Mouse (Mus musculus): Measurements from ENCODE around the gene Asb5.

GRCm38 (mm10) chr8:54518756-54519460, 10.5 kb upstream of the Asb5 start:
- TF ChIP-seq CTCF (IDR thresholded peaks at IDR 0.05; ENCODE audit: low read depth, low read length) (no peak), GATA1 (IDR thresholded peaks at IDR 0.05; ENCODE audit: borderline replicate concordance, low read length) (no peak), TAL1 (conservative IDR thresholded peaks at IDR 0.05; ENCODE audit: low read depth, low read length) (no peak), POLR2AphosphoS5 (IDR thresholded peaks at IDR 0.05; ENCODE audit: insufficient replicate concordance, low read depth, low read length) (no peak), GATA2 (IDR thresholded peaks at IDR 0.05; ENCODE audit: borderline replicate concordance, low read depth, low read length) (no peak)
